Mouse (Mus musculus) MN1 (cell line): Measurements from ENCODE around the gene Pknox2.
A peak's percentile ranks its signal among the peaks of the same experiment; 100 is the strongest.

ENCODE experiments used
- DNase-seq: peaks from one replicate; pipeline ENCODE4 v3.0.0-alpha.2; 2016; ENCODE audit warnings: low spot score

The Pknox2 gene

GRCm38 (mm10) chr9:36990626-36991368 is 156.4 kb downstream of the Pknox2 start:
- no peak for DNase-seq

- DNase-seq, result no peak
Measured at GRCm38 (mm10) chr9:36989991-36990390, 157.2 kb downstream of the Pknox2 start.

GRCm38 (mm10) chr9:36985233-36985632 is 162.0 kb downstream of the Pknox2 start:
- no peak for DNase-seq

DNA sequence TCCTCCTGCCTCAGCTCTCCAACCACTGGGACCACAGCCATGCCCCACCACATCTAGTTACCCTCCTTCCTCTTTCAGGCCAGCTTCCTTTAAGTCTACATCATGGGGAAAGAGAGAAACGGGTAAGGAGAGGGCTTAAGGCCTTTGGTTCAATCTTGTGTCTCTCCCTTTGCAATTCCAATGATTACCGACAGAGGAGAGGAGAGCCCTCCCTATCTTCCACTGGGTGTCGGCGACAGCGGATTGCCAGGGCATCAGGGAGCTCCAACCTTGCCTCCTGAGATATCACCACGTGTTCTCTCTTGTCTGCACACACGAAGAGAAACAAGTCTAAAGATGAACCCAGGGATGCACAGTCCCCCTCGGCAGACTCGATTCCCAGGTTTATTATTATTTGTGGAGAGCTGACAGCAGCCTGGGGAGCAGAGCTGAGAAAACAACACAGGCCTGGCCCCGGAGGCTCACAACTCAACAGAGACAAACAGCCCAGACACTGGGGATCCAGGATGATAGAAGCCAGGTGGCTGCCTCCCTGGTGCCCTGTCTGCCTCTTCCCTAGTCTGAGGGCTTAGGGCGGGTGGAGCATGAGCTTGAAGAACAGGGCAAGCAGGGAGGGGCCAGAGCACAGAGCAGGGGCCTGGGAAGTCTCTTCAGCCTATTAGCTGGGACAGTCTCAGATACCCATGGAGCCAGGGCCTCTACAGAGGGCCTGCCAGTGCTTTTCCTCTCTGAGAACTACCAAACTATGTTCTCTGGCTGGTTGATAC is 170.4 kb downstream of the Pknox2 start:
- DNase-seq, result no peak

DNA sequence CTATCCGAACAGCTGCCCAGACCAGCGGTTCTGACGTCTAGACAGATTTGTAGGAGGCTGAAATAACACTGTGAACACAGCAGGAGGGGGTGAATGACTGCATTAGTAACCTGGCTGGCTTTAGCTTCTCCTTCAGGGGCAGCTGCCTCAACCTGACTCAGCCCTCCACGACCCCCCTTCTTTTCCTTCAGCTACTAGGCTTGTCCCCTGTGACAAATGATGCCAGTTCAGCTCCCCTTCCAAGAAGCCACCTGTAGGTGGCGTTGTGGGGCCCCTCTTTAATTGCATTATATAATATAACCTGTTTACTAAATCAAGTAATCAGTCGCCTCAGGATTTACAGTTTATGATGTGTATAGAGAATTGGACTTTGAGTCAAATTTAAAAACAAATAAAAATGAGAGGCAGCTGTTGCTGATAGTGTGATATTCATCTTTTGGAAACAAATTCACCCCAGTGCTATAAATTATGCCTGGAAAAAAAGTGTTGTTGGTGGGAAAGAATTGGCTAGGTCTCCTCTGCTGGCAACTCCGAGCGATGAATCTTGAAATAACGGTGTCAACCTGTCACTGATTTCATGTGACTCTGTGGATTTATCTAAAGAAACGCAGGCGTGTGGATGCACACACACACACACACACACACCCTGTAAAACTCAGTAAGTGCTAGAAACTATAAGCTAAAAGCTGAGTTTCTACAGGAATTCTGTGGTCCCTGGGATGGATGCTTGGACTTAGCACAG is 173.6 kb downstream of the Pknox2 start:
- DNase-seq, result no peak

GRCm38 (mm10) chr9:36972089-36972488 is 175.1 kb downstream of the Pknox2 start:
- DNase-seq, result no peak

DNA sequence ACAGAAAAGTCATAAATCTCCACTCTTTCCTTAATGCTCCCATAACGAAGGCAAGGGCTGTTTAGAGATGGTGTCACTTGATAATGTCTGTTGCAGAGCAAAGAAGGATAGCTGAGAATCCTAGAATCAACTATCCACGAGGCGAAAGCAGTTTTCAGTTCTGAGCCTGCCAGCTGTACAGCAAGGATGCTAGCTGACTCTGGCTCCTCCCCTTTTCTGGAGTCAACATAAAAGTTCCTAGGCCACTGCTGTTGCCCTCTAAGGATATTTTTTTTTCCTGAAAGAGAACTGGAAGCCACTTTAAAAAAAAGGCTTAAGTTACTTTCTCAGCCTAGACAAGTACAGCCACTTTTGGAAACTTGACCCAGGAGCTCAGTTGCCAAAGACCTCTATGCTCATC is 176.1 kb downstream of the Pknox2 start:
- no peak for DNase-seq

DNA sequence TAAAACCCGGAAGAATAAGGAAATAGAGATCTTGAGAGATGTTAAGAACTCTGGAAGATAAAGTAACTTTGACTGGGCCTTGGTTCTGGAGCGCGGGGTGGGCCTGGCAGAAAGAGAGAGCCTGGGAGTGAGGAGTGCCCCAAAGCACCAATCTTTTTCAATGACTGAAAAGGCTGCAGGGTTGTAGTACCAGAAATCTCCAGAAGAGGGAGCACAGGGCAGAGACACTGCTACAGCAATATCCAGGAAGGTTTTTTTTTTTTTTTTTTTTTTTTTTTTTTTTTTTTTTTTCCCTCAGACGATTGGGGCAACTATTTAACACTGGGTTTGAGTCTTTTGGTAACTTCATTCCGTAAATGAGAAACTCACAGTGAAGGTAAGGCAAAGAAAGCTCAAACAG is 176.6 kb downstream of the Pknox2 start:
- peak; percentile 49 for DNase-seq

GRCm38 (mm10) chr9:36969131-36969530 is 178.1 kb downstream of the Pknox2 start:
- no peak for DNase-seq

- no peak for DNase-seq
Measured at GRCm38 (mm10) chr9:36968713-36969112, 178.5 kb downstream of the Pknox2 start.

GRCm38 (mm10) chr9:36968236-36968635 is 179.0 kb downstream of the Pknox2 start:
- DNase-seq, result no peak

- no peak for DNase-seq
Measured at GRCm38 (mm10) chr9:36965720-36966119, 181.5 kb downstream of the Pknox2 start.

GRCm38 (mm10) chr9:36964230-36964629 is 183.0 kb downstream of the Pknox2 start:
- no peak for DNase-seq

DNA sequence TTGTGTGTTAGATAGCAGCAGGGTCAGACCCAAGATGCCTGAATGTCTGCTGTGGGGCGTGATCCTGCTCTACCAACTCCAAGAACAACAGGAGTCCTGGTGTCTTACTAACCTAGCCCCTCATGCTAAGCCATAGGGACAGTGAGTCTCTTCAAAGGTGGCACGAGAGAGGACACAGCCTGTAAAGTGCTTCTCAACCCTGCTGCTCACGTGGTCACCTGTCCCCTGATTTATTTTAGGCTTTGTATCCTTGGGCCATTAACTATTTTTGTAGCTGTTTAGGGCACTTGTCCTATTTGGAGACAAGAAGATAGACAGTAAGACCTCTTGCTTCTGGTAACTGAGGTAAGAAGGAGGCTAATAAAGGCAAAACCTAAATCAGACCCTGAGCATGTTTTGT is 183.7 kb downstream of the Pknox2 start:
- no peak for DNase-seq

DNA sequence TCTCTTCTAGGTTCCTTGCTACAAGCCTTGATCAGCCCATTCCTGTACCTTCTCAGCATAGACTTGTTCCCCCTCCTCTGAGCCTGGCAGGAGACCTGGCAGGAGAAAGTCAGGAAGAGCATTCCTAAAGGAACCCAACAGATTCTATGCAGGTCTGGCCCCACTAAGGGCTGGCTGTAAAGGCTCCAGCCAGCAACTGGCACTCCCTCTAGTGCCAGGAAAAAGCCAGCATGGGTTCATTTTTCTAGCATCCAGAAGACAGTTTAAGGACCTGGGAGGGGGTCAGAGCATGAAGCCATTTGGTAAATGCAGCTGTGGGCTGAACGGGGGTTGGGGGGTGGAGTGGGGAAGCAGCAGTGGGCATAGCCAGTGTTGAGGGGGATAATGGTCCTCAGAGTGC is 185.3 kb downstream of the Pknox2 start:
- no peak for DNase-seq

DNA sequence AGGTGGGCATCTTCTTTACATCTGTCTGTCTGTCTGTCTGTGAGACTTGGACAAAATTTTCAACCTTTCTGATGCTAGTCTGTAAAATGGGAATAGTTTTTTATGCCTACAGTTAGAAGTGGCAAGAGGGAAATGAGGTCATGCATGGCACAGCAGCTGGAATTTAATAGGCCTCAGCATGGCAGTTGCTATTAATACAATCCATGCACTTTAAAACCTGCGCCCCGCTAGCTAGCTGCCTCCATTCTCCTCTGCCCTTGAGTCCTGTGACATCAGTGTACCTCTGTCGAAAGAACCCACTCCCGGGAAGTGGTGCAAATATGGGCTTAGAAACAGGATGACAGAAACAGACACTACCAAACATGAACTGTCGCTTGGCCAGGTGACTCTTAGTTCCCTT is 186.1 kb downstream of the Pknox2 start:
- no peak for DNase-seq

- no peak for DNase-seq
Measured at GRCm38 (mm10) chr9:36951133-36951484, 196.1 kb downstream of the Pknox2 start.

DNA sequence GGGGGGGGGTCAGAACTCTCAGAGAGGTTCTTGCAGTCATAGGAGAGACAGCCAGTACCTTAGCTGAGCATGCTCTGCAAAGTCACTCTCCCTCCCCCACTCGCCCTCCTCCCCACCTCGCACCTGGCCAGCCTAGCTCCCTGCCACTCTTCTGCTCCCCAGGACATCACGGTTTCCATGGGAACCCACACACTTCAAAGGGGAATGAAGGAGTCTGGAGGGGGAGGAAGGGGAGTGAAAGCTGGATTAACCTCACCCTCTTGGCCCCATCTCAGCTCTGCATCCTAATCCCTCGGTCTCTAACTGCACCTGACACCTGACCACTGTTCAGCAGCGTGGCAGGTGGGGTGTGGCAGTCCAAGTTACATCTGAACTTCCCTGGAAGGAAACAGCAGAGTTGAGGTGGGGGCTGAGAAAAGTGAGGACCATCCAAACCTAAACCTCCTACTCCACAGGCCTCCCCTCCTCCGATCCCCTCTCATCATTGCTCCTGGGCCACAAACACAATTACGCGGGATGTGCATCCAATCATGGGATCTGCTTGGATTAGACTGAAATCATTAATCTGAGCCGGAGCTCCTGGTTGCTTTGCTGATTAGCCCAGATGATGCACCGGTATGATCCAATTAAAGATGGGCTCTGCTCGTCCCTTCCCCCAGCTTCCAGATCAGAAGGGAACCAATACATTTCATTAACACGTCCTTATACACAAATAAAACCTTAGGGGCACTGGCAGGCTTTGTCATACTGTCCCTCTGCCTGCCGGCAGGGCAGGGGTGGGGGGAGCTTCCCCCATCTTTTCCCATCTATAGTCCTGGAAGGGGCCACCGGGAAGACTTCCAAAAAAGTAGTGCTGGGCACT is 196.7 kb downstream of the Pknox2 start:
- DNase-seq, result no peak

- DNase-seq, result no peak
Measured at GRCm38 (mm10) chr9:36948181-36948580, 199.0 kb downstream of the Pknox2 start.

DNA sequence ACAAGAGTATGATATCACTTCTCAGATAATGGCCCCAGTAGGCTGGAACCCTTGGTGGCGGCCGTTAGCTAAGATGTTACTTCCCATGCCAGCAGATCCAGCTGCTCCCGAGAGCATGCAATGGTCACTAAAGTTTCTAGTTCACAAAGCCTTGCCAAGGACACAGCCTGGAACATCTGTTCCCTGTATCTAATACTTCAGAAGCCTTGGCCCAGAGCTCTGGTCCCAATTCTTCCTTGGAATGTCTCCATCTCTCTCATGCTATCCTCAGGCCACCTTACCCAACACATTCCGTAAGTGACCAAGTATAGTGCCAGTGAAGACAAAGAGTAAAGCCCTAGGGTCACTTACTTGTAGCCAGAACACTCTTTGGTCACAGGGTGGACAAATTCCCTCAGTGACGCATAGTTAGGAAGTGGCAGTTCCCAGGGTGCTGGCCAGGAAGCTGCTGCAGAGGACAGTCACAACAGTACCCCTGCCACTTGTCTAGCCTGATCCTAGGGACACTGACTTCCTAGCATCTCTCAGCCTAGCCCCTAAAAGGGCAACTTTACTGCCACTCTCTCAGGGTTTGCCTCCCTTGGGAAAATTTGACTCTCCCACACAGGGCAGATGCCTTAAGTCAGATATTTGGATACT is 200.0 kb downstream of the Pknox2 start:
- no peak for DNase-seq

- DNase-seq, result no peak
Measured at GRCm38 (mm10) chr9:36944843-36945242, 202.4 kb downstream of the Pknox2 start.
